Mouse (Mus musculus): ENCODE measurements around the gene Add1.
"Not testable (repeated sequence)": the region's sequence is repeated elsewhere in the genome, so short reads cannot be mapped to it uniquely, and the experiment has no call there.

Add1 gene

DNA sequence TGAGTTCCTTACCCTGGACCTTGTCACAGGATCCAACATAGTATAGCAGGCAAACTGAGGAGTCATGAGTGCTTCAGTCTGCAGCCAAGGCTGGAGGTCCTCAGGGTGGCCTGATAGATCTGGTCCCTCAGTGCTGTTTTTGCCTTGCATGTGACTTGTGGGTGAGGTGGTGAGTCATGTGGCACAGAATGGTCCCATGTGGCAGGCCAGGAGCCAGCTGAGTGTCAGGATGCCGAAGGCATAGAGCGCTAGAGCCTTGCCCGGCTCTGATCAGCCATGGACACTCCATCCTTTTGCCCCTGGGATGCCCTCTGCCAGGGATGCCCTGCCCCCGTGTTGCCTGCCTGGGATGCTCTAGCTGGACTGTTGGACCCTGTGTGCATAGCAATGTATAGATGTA, 21.6 kb upstream of the Add1 start:
- DNase-seq, result no peak

DNA sequence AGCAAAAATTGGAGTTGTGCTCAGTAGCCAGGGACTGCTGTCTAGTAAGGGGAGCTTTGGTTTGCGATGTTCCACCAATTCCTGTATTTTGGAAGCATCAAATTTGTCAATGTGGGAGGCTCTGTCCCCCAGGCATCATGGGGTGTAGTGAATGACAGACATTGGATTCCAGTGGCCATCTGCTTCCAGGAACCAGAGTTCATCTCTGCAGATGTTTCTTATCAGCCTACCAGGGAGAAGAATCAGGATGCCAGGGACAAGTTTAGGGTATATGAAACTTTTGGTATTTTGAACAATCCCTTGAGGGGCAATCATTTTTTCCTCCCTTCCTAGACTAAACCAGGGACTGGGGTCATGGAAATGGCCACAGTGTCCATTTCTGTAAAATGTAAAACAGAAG, 9.6 kb upstream of the Add1 start:
- DNase-seq, result no peak

DNA sequence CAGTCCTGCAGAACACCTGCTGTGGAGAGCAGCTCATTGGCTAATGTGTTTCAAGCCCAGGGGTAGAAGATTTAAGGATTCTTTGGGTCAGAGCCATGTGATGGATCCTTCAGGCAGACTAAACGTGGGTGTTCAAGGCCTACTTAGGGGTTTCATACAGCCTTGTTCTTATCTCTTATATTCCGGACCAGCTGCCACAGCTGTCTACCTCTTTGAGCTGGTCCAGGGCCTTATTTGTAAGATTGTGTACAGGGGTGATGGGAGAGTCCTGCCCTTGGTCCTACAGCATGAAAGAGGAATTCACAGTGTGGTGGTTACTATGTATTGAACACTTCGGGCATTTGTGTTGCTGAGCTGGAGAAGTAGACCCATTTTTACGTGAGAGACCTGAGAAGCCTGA, 9.2 kb upstream of the Add1 start:
- DNase-seq, result no peak

DNA sequence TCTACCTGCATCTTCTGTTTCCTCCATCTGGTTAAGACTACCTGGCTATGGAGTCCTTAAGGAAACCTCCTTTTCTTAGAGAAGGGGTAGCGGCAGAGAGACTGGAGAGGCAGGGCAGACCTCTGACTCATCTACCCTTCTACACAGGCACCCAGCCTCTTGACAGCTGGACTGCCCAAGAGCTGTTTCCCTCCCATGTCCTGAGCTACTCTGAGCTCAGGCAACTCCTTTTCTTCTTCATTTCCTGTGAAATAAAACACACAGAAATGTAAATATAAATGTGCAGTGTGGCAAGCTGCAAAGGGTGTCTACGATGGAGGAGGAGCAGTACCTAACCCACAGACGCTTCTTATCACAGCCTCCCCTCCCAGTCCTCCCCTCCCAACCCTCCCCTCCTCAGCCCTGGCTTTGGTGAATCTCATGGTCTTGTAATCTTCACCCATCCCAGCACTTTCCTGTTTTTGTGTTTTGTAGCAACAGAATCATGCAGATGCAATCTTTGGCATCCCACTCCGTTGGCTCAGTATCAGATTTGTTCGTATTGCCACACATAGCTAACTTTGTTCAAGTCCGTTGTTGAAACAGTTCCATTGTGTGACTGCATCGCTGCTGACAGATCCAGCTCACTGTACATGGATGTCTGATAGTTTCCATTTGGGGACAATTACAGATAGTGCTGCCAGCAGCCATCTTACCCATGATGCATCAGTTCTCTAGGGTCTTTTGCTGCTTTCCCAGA, 7.8 kb upstream of the Add1 start:
- no peak for DNase-seq

DNA sequence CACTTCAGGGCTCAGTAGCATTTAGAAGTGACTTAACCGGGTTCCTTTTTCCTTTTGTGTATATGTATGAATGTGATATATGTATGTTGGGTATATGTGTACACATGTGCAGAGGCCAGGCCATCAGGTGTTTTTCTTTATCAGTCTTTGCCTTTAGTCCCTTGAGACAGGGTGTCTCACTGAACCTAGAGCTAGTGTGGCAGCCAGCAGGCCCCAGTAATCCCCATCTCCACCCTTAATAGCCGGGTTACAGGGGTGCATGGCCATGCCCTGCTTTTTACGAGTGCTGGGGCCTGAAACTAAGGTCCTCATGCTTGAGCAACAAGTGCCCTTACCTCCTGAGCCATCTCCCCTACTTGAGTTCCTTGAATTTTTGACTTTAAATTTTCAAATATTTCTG, 1.9 kb upstream of the Add1 start:
- no peak for DNase-seq

DNA sequence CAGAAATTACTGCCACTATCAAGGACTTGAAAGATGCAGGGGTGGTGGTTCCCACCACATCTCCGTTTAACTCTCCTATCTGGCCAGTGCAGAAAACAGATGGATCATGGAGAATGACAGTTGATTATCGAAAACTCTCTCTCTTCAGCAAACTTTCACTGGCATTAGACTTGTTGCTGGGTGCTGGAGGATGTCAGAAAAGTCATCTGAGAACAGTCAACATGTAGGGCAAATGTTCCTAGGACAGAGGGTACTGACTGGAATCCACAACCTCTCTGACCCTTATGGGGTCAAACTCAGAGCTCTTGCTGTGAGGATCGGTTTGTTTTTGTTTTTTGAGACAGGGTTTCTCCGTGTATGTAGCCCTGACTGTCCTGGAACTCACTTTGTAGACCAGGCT, 896 bp upstream of the Add1 start:
- DNase-seq, result not testable (repeated sequence)

DNA sequence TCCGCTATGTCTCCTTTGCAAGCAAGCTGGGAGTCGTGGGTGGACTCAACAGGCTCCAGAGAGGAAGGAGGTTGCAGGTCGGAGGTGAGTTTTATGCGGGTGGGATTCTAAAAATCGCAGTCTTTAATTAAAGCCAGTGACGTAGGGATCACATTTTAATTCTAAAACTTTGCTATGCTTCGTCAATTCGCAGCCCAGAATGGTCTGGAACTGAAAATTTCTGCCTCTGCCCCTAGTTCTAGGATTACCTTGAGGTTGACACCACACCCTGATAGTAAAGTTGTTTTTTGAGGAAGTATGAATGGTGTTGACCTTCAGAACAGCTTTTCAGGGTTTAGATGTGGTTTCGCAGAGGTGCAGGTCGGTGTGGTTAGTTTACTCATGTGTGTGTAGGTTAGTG, 1.3 kb downstream of the Add1 start:
- DNase-seq, result no peak

DNA sequence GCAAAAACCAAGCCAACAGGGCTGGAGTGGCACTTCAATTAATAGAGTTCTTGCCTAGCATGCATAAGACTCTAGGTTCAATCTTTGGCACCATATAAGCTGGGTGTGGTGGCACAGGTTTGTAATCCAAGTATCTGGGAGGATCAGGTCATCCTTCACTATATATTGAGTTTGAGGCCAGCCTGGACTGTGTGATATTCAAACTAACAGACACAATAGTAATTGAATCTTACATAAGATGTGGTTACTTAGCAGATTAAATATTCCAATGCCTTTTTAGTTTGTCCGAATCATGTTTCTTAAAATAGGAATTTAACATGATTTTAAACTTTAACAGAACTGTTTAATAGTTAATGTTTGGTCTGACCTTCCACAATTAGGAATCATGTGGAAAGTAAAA, 2.8 kb downstream of the Add1 start:
- DNase-seq, result peak in 1 of 2 experiments; percentile 20

DNA sequence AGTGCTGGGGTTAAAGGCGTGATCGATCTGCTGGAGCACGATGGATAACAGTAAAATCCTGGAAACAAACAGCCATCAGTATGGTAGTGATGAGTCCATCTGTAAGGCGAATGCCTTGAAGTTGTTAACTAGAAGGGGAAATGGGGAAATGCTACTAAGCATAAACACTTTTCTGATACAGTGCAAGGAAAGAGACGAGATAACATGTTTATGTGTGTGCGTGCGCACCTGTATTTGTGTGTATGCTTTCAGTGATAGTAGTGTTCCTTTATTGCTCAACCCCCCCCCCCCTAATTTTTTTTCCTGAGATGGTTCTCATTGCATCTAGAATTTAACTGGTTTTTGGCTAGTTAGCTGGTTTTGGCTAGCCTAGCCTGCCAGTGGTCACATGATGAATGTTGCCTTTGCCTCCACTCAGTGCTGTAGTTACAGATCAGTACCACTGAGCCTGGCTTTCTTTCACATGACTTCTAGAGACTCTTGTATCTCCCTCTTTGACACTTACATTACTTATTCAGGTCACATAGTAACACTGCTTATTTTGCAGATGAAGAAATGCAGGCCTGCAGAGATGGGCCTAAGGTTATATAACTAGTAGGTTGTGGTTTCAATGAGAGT, 4.7 kb downstream of the Add1 start:
- DNase-seq, result no peak

DNA sequence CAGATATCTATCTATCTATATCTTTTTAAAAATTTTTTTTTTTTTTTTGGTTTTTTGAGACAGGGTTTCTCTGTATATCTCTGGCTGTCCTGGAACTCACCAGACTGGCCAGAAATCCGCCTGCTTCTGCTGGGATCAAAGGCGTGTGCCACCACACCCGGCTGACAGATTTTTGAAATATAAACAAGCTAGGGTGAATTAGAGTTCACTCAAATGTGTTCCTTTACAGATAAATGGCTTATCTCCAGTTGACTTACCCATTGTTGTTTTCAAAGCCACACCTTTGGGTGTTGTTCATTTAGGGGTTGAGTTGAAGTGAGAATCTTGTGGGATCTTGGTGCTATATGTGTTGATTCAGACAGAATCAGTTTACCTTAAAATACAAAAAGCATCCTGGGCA, 5.9 kb downstream of the Add1 start:
- DNase-seq, result no peak

DNA sequence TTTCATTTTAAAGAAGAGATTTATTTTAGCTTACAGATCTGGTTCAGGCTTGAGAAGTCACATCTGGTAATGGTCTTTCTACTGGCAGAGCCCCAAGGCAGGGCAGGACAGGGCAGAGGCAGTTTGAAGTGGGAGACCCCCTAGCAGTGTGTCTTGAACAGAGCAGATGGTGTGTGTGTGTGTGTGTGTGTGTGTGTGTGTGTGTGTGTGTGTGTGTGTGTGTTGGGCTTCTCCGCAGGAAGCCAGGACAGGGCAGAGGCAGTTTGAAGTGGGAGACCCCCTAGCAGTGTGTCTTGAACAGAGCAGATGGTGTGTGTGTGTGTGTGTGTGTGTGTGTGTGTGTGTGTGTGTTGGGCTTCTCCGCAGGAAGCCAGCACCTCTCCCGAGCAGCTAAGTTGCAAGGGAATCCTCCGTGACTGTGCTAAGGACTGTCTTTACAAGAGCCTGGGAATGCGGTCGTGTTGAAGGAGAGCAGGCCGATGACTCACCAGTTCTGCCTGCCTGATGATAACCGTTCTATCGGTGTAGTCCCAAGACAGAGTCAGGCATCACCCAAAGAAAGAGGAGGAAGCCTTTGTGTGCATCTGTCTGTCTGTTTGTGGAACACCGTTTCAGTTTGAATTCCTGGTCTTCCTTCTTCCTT, 8.3 kb downstream of the Add1 start:
- not testable (repeated sequence) for DNase-seq

DNA sequence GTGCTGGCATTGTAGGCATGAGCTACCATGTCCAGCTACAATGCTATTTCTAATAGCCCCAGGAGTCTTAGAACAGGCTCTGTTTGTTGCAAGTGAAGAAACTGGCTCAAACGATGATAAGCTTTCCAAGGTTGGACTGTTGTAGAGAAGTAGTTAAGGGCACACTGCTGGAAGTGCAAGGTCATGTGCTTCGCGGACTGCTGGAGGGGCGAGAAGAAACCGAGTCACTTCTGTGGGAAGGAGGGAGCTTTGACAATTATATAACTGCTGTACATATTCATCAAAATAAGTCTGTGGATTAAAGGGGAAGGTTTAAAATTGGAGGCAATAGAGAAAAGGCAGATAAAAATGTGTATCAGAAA, 8.8 kb downstream of the Add1 start:
- no peak for DNase-seq

DNA sequence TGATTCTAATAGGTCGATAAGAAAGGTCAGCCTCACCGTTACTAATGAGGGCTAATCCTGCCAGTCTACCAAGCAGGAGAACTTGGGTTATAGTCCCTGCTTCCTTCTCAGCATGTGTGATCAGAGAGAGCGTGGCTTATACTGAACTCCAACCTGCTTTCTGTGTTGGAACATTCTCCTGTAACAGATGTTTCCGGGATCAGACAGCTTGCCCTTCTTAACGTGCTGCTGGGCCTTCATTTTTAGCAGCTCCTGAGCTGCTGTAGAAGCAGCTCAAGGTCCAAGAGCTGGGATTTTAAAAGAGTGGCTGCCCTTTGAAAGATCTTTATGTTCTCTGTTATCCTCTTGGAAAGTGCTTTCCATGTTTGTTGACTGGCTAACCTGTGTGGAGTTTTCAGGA, 11.8 kb downstream of the Add1 start:
- DNase-seq, result no peak

DNA sequence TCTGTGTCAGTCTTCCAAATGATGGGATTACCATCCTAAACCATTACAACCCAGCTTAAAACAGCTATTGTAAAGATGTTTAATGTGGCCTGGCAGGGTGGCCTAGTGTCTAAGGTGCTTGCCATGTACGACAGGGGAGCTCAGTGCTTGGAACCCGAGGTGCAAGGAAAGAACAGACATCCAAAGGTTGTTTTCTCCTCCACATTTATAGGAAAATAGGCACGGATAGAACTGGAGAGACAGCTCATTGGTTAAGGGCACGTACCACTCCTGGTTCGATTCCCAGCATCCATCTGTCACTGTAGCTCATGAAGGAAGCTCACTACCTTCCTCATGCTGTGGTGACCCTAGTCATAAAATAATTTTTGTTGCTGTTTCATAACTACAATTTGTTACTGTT, 14.4 kb downstream of the Add1 start:
- no peak for DNase-seq

DNA sequence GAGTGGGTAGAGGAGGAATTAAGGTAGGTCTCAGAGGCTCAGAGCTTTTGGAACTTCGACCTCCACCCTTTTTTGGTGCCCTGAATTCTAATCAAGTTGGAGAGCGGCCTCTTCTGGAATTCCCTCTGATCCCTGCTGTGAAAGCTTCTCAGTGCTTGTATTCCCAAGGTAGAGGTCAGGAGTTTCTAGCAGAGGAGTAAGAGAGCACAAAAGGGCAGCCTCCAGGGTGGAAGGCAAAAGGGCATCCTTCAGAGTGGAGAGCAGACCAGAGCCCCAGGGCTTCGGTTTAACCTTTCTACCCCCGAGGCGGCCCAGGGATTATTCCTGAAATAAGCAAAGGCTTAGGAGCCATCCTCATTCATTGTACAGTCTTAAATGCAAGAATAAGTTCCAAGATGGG, 16.6 kb downstream of the Add1 start:
- DNase-seq, result peak; percentile 45 to 48

DNA sequence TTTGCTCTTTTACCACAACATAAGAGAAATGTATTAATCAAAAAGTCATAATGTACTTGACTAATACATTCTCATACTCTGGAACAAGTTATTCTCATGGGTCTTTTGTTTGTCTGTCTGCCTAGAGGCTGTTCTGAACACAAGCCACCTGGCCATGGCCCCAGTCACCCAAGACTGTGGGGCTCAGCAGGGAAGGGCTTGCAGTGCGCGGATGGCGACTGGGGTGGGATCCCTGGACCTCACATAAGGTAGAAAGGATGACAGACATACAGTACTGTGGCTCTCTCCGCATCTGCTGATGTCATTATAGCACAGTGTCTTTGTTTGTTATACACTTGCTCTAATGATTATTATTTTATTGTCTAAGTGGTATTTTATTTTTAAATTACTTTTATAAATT, 17.2 kb downstream of the Add1 start:
- no peak for DNase-seq

DNA sequence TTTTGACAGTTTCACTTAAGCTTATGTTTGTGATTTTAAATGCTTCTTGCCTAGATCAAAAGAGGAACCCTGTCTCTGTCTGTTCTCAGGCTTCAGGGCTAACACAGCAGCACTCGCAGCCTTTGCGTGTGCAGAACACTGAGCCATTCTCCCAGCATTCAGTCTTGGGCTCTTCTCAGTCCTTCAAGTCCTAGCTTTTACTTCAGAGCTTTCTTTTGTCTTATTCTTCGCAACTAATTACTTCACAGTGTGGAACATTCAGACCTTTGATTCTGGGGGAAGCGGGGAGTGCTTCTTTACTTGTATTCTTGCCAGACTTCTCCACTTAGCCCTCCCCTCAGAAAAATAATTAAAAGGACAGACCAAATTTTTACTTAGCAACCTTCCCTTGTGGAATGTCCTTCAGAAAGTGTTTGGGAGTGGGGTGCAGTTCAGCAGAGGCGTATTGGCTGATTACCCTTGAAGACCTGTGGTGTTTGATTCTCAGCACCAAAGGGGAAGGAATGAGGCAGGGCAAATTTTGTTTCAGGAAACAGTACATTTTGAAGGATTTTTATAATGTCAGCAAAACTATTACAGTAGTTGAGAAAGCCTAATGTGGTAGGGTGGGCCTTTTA, 18.0 kb downstream of the Add1 start:
- DNase-seq, result no peak

DNA sequence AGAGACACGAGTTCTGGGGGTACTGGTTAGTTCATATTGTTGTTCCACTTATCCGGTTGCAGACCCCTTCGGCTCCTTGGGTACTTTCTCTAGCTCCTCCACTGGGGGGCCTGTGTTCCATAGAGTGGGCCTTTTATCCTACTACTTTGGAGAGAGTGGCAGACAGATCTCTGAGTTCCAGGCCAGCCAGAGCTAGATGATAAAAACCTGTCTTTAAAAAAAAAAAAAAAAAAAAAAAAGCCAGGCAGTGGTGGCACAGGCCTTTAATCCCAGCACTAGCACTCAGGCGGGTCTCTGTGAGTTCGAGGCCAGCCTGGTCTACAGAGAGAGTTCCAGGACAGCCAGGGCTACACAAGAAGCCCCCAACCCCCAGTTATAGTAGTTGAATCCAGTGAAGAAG, 18.8 kb downstream of the Add1 start:
- not testable (repeated sequence) for DNase-seq

DNA sequence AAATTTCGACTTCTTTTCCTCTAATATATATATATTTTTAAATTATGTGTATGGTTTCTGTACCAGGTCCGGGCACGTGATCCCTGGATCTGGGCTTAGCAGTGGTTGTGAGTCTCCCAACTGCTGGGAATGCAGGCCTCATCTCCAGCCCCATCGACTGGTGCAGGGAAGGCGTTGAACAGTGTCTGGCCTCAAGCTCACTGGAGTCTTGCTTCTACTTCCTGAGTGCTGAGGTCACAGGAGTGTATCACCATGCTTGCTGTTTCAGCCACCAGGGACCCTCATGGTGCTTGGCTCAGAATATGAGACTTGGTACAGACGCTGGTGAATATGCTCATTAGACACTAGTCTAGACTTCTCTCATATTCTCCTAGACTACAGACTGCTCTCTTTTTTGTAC, 19.2 kb downstream of the Add1 start:
- no peak for DNase-seq

DNA sequence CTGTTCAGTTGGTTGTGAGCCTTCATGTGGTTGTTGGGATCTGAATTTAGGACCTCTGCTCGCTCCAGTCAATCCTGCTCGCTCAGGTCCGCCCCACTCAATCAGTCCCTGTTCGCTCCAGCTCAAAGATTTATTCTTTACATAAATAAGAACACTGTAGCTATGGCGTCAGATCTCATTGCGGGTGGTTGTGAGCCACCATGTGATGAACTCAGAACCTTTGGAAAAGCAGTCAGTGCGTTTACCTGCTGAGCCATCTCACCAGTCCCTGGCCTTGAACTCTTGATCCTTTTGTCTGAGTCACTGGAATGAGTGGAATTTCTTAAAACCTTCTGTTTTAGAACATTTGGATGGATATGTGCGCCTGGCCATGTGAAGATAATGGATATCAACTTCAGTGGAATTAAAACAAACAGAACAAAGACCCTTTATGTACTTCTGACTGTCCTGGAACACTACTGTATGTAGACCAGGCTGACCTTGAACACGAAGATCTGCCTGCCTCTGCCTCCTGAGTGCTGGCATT, 19.8 kb downstream of the Add1 start:
- DNase-seq, result no peak

DNA sequence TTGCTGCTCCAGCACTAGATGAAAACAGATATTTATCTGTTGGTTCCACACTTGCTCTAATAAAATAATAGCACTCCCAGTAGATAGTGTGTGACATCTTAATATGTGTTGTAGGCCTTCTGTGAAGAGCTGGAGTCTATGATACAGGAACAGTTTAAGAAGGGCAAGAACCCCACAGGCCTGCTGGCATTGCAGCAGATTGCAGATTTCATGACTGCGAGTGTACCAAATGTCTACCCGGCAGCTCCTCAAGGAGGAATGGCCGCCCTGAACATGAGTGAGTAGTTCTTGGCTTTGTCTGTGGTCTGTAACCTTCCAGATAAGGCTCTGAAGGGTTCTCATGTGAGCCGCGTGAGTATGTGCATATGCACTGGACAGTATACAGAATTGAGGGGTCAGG, 31.1 kb downstream of the Add1 start:
- no peak for DNase-seq

DNA sequence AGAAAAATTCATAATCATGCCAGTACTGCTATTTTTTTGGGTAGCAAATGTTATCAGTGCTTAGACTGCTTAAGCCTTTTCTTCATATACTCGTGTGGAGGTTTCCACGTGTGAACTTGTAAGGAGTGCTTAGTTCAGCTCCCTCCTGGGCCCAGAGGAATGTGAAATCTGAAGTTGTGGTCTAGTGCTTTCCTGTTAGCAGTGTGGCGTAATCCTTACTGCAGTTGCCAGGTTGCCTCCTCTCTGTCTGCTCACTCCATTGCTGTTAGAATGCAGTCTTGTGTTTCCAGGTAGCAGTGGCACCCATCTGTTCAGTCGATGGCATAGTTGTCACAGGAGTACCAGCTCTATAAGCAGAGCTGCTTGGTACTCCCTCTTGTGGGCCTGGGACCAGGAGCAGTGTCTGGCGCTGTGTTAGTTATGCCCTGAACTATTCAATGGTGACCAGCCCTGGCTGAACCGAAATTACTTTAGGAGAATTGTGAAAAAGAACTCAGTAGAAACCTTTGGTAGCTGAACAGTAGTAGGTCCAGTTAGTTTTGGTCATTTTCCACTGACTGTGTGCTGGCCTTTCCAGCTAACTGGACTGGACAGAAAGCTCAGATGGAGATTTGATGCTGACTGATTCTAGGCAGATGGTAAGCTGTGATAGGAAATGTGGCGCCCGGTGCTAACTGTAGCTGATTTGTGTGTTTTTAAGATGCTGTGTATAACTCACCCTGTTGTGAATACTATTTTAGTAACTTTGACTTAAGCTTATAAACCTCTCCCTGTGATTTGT, 33.8 kb downstream of the Add1 start:
- no peak for DNase-seq

DNA sequence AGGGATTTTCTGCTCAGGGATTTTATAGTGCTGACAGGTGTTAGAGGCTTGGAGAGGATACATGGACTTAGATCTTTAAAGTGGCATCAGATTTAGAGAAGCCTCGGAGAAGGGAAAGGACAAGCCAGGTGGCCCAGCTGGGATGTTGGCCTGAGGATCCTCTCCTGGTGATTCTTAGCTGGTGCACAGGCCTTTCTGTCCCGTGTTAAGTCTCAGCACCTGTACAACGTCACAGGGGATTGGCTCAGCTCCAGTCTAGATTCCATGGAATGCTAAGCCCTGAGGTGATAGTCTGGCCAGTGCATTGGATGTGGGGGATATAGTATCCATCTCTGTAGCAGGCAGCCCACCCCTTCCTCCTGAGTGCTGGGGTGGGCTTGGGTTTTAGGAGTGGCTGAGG, 34.8 kb downstream of the Add1 start:
- DNase-seq, result no peak

Data from kidney, adult 8-10 months (tissue).